Mouse (Mus musculus) yolk sac, embryonic 10.5 days (tissue): ENCODE data around the gene Samhd1.
A peak's percentile ranks its signal among the peaks of the same experiment; 100 is the strongest.

ENCODE experiments used
- DNase-seq: peaks from one replicate; pipeline ENCODE4 v3.0.0-alpha.2; 2017; ENCODE audit warnings: low spot score

Samhd1 gene

GRCm38 (mm10) chr2:157099532-157100318, 35.3 kb downstream of the Samhd1 start:
- DNase-seq, result no peak

- DNase-seq, result peak; percentile 36
Observed at GRCm38 (mm10) chr2:157095005-157095755, 39.9 kb downstream of the Samhd1 start.

- DNase-seq, result no peak
Observed at GRCm38 (mm10) chr2:157092024-157092423, 43.0 kb downstream of the Samhd1 start.

- no peak for DNase-seq
Observed at GRCm38 (mm10) chr2:157087536-157088317, 47.3 kb downstream of the Samhd1 start.

- DNase-seq, result no peak
Observed at GRCm38 (mm10) chr2:157086796-157087195, 48.3 kb downstream of the Samhd1 start, which contains the start of gene Tldc2. Gene Tldc2 (plus strand): TSS chr2:157087055.

- no peak for DNase-seq
Observed at GRCm38 (mm10) chr2:157084831-157085585, 50.1 kb downstream of the Samhd1 start.

- no peak for DNase-seq
Observed at GRCm38 (mm10) chr2:157081960-157082359, 53.1 kb downstream of the Samhd1 start.

- no peak for DNase-seq
Observed at GRCm38 (mm10) chr2:157081331-157081730, 53.7 kb downstream of the Samhd1 start.

GRCm38 (mm10) chr2:157079701-157080180, 55.3 kb downstream of the Samhd1 start:
- no peak for DNase-seq

- DNase-seq, result peak; percentile 84
Observed at GRCm38 (mm10) chr2:157078793-157079700, 56.0 kb downstream of the Samhd1 start, which contains the start of gene Soga1. Gene Soga1 (minus strand): TSS chr2:157079254.

GRCm38 (mm10) chr2:157078059-157078792, 56.8 kb downstream of the Samhd1 start:
- DNase-seq, result peak; percentile 29

- peak; percentile 27 for DNase-seq
Observed at GRCm38 (mm10) chr2:157077641-157078058, 57.4 kb downstream of the Samhd1 start.

- no peak for DNase-seq
Observed at GRCm38 (mm10) chr2:157077160-157077559, 57.9 kb downstream of the Samhd1 start.

GRCm38 (mm10) chr2:157076585-157076984, 58.5 kb downstream of the Samhd1 start:
- DNase-seq, result no peak

- no peak for DNase-seq
Observed at GRCm38 (mm10) chr2:157075685-157076084, 59.4 kb downstream of the Samhd1 start.

- no peak for DNase-seq
Observed at GRCm38 (mm10) chr2:157075226-157075625, 59.8 kb downstream of the Samhd1 start.

GRCm38 (mm10) chr2:157074772-157075171, 60.3 kb downstream of the Samhd1 start:
- DNase-seq, result no peak

GRCm38 (mm10) chr2:157074186-157074724, 60.8 kb downstream of the Samhd1 start:
- no peak for DNase-seq

- no peak for DNase-seq
Observed at GRCm38 (mm10) chr2:157073378-157074052, 61.5 kb downstream of the Samhd1 start.
